In genomic region chr10:68735621-68736020, GRCm38 (mm10) we compare ENCODE assay signal across 18 mouse cellular contexts. TPM values are rescaled to one million over a fixed set of nuclear protein-coding genes. Genes with fewer than 3 reads are reported as not detected.
DNase-seq lines count a peak whose midpoint lies in the region; ATAC-seq and TF ChIP-seq lines count a peak whose summit lies in the region.
"Had no signal": no experiment of that assay in that cellular context is flagged by ENCODE, and none has a peak within 500 bp of the region (broad histone marks: within the 10 kb centered on the region; RNA-seq: fewer than 3 reads in every experiment).

No protein-coding gene starts in this region.

- no peak overlapping the region for H3K4me3 ChIP-seq in liver, postnatal 0 days (ENCODE audit: low read depth, low read length)
- no peak overlapping the region for H3K4me3 ChIP-seq in liver, embryonic 11.5 days (ENCODE audit: low read depth, low read length)
- H3K4me3 ChIP-seq: embryonic facial prominence, embryonic 15.5 days; erythroblast, embryonic 14.5 days; forebrain, embryonic 10.5 days; heart, embryonic 12.5 days; hindbrain, embryonic 15.5 days had no signal

- TF ChIP-seq EP300 in liver, postnatal 0 days (IDR thresholded peaks at IDR 0.05; ENCODE audit: low read depth) = no peak

- ATAC-seq in liver, postnatal 0 days = peak; percentile 38; the same call in 1 of the 2 replicates
- ATAC-seq in liver, embryonic 11.5 days (replicated peaks; ENCODE audit: low FRiP score) = no peak
- ATAC-seq in common myeloid progenitor, adult 5-6 weeks (replicated peaks; ENCODE audit: low read depth, poor library complexity, severe bottlenecking) = peak; percentile 71
- peak; percentile 96 for ATAC-seq in megakaryocyte progenitor cell, adult 5-6 weeks (replicated peaks; ENCODE audit: poor library complexity)
- no peak for ATAC-seq in inflammation-experienced regulatory T-cells, adult 6 months
- ATAC-seq: forebrain, embryonic 14.5 days had no signal

- H3K4me2 ChIP-seq in liver, postnatal 0 days (ENCODE audit: low read depth, low read length) = no peak overlapping the region
- no peak overlapping the region for H3K4me2 ChIP-seq in liver, embryonic 11.5 days
- H3K4me2 ChIP-seq: embryonic facial prominence, embryonic 15.5 days; heart, embryonic 12.5 days; hindbrain, embryonic 15.5 days had no signal

- no peak for TF ChIP-seq CTCF in liver, postnatal 0 days (IDR thresholded peaks at IDR 0.05; ENCODE audit: low read depth)

- no peaks in the 10 kb centered on the region for H3K27me3 ChIP-seq in liver, postnatal 0 days (ENCODE audit: insufficient read depth, low read length)
- no peaks in the 10 kb centered on the region for H3K27me3 ChIP-seq in liver, embryonic 11.5 days (replicated peaks; ENCODE audit: control insufficient read depth, insufficient read depth, low read length)
- H3K27me3 ChIP-seq: embryonic facial prominence, embryonic 15.5 days; heart, embryonic 12.5 days; hindbrain, embryonic 15.5 days had no signal

- no peak for DNase-seq in liver, postnatal 0 days
- no peak for DNase-seq in liver, embryonic 11.5 days (ENCODE audit: low spot score)
- no peak for DNase-seq in kidney, postnatal 4 days
- DNase-seq: adrenal gland, adult 8-10 months; adrenal gland, postnatal 36 days; cerebellum, adult 2 months; cerebellum, postnatal 10 days; embryo, embryonic 11 days; gastrocnemius, postnatal 10 days had no signal

- WGBS in liver, postnatal 0 days (ENCODE audit: insufficient replicate concordance) = 60% methylated on average over 3 of the region's 3 CpGs
- 80% methylated on average over 3 of the region's 3 CpGs for WGBS in liver, embryonic 11.5 days

- H3K9ac ChIP-seq in liver, postnatal 0 days (replicated peaks) = no peak overlapping the region
- H3K9ac ChIP-seq in liver, embryonic 11.5 days (ENCODE audit: low read depth, low read length) = no peak overlapping the region
- H3K9ac ChIP-seq: embryonic facial prominence, embryonic 15.5 days; heart, embryonic 12.5 days; hindbrain, embryonic 15.5 days had no signal

- no peak overlapping the region for H3K27ac ChIP-seq in liver, postnatal 0 days (ENCODE audit: low read depth)
- no peak overlapping the region for H3K27ac ChIP-seq in liver, embryonic 11.5 days (ENCODE audit: low read depth, low read length)
- H3K27ac ChIP-seq: embryonic facial prominence, embryonic 15.5 days; forebrain, embryonic 10.5 days; hindbrain, embryonic 15.5 days had no signal

- H3K9me3 ChIP-seq in liver, postnatal 0 days (ENCODE audit: low read length) = no peaks in the 10 kb centered on the region
- no peaks in the 10 kb centered on the region for H3K9me3 ChIP-seq in liver, embryonic 11.5 days (ENCODE audit: control insufficient read depth, low read length)
- H3K9me3 ChIP-seq: embryonic facial prominence, embryonic 15.5 days; forebrain, embryonic 10.5 days; heart, embryonic 12.5 days; hindbrain, embryonic 15.5 days had no signal

- no peaks in the 10 kb centered on the region for H3K4me1 ChIP-seq in liver, postnatal 0 days (ENCODE audit: insufficient read depth)
- H3K4me1 ChIP-seq in liver, embryonic 11.5 days (replicated peaks; ENCODE audit: control insufficient read depth, insufficient read depth, low read length) = no peaks in the 10 kb centered on the region
- H3K4me1 ChIP-seq: forebrain, embryonic 10.5 days; hindbrain, embryonic 15.5 days had no signal

- no peaks in the 10 kb centered on the region for H3K36me3 ChIP-seq in liver, postnatal 0 days (replicated peaks; ENCODE audit: insufficient read depth, low read length)
- H3K36me3 ChIP-seq in liver, embryonic 11.5 days (ENCODE audit: control insufficient read depth, insufficient read depth, low read length) = no peaks in the 10 kb centered on the region
- H3K36me3 ChIP-seq: embryonic facial prominence, embryonic 15.5 days; forebrain, embryonic 10.5 days; heart, embryonic 12.5 days; hindbrain, embryonic 15.5 days had no signal

RNA-seq across cellular contexts. Expression of gene Tmem26, which starts 12.2 kb away (rescaled TPM):
- polyA plus RNA-seq in liver, postnatal 0 days (2015; fragmentation: Nextera tagmentation; extraction: Ambion mirVana) = 1.7 TPM in 2 replicates
- polyA plus RNA-seq in liver, embryonic 11.5 days (2014; fragmentation: Nextera tagmentation; extraction: Ambion mirVana) = 7.4 and 7.5 TPM in 2 replicates
- 0.23 TPM in 1 of 2 replicates, not detected in the other for total RNA-seq in common myeloid progenitor, adult 5-6 weeks (2017)
- total RNA-seq in megakaryocyte progenitor cell, adult 5-6 weeks (2015) = 2.1 and 2.4 TPM in 2 replicates
- total RNA-seq in megakaryocyte progenitor cell, adult 5-6 weeks (2017) = 0.57 and 0.92 TPM in 2 replicates
- under 1 TPM; 0.59 to 0.91 (median 0.74) TPM for polyA plus RNA-seq in inflammation-experienced regulatory T-cells, adult 6 months (2017; shearing (Covaris generic))
- polyA plus RNA-seq: erythroblast, embryonic 14.5 days had no signal

Comparison
In these comparisons a context has a peak if more than half of its experiments do, and no peak if none do; other contexts are left out.
1. ATAC-seq: peak in liver, postnatal 0 days (single experiment), common myeloid progenitor, adult 5-6 weeks (single experiment) and megakaryocyte progenitor cell, adult 5-6 weeks (single experiment); none in liver, embryonic 11.5 days (single experiment) and inflammation-experienced regulatory T-cells, adult 6 months (single experiment).